Mouse (Mus musculus) liver, adult (tissue): ENCODE results near the gene Dcn.

Experiments used
- GATA4 ChIP-seq: IDR thresholded peaks from 2 replicates; pipeline ENCODE4 v1.6.1; 2014; ENCODE audit warnings: mild to moderate bottlenecking, low read length; ENCODE audit not compliant: insufficient replicate concordance

The Dcn gene

DNA sequence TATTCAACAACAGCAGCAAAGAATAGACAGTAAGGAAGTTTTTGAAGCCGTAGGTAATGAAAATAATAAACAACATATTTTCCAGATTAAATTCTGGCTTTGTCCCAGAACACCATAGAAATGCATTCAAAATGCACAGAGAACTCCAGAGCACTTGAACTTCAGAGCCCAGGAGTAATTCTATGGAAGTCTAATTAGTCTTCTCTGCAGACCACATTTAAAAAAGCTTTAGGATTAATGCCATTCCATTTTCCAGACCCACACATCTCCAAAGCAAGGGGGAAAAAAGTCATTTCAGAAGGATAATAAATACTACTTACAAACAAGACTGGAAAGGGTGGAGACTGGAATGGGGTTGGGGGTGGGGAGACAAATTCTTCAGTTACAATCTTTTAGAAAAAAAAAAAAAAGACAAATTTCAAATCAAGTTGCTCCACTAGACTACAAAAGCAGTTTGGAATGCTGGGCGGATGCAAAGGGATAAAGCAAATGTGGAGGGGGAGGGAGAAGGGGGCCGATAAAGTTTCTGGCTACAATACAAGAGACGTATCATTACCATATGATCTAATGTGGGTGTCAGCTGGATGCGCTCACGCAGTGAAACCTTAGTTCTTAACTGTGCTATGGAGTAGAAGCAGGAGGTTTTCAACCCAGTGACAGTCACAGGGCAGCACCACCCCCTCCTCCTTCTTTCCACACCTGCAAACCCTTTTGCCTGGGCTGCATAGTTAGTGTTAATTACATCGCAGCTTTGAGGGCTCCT, at the start of gene Dcn:
Dcn (plus strand) TSS at position 606 of the 763 bp plus-strand sequence.
- TF ChIP-seq GATA4 = 0 out of 2 replicates have a peak, but pooled peaks have one; percentile 5

DNA sequence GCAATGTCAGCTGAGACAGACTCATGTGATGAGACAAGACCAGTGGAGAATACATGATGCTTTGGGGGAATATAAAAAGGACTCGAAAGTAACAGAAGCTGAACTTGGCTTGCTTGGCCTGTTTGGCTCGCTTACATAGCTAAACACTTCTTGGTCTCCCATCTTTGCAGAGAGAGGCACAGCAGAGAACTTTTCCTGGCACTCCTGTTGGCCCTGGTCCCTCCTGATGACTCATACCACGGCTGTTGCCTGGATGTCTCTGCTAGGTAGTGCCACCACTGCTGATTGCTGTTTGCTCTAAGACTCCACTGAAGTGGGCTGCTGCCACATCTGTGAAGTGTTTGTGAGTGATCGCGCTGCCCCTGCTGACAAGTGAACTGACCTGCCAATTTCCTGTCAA, 42.7 kb upstream of the Dcn start:
- no peak for TF ChIP-seq GATA4

DNA sequence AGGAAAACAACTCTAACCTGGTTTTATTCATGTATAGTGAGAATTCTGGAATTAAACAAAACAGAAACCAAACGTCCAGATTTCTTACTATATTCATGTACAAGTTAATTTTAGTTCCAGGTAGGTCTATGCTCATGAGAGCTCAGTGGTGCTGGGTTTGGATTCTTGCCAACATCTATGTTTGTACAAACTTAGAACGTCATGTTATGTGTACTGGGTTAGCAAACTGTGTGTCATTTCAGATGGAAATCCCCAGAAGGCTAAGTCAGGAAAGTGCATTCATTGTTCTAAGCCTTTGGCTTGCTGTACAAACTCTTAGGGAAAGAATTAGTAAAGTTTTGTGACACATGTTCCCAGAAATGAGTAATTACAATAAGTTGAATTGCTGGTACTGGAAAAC, 37.1 kb upstream of the Dcn start:
- TF ChIP-seq GATA4 = no peak

DNA sequence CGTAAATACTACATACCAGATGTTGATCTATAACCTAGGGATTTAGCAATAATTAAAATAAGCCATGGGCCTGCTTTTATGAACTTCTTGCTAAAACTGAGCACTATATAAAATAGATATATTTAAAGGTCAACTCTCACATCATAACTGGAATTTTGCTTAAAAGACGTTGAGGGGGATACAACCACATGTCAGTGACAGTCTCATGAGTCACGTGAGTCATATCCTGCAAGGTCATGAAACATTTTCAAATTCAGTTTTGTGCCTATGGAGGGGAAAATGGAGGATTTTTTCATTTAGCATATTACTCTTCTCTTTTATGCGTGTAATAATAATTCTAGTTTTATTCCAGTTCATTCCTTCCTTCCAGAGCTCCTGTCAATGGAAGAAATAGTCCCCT, 32.9 kb upstream of the Dcn start:
- no peak for TF ChIP-seq GATA4

DNA sequence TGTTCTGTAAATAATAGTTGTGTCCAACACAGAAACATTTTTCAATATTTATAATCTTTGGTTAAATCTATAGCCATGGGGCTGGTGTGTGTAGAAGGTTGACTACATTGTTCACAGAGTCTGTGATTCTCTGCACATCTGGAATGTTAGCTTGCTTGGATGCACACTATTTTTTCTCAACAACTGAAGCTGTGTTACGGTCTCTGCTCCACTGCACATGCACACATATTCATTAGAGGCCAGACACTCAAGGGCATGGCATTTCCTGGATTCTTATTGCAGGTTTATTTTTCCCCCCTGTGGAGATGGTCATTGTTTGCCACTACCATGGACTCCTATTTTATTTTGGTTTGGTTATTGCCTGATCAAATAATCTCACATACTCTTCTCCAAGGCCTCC, 26.5 kb upstream of the Dcn start:
- no peak for TF ChIP-seq GATA4

DNA sequence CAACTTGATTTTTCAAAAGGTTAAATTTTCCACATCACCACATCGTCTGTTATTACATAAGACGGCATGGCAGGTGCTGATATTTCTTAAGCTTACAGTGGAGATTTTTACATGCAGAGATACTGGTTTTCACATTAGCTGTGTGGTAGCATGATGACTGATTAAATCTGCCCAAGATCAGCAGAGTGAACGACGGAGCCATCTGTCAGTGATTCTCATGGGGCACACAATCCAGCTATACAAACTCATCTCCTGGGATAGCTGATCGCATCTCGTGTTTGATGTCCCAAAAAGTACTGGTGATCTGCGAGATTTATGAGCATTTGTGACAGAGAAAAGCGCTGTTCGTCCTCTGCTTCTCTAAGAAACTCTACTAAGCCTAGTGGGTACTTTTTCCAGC, 25.9 kb upstream of the Dcn start:
- no peak for TF ChIP-seq GATA4

DNA sequence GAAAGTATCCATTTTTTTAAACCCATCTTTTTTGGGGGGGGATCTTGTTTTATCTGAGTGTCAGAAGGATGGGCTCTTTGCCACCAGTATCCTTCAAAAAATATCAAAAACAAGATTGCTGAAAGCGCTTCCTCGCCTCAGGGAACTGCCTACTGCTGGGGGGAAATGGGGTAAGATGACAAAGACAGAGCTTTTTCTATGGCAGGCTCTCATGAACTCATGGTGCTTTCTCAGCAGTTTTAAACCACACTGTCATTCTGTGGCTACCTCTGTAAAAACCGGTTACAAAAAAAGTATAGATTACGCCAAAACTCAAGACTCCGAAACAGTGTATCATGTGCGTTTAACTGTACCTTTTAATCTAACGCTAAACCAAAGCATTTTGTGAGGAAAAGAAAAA, 22.4 kb upstream of the Dcn start:
- no peak for TF ChIP-seq GATA4

DNA sequence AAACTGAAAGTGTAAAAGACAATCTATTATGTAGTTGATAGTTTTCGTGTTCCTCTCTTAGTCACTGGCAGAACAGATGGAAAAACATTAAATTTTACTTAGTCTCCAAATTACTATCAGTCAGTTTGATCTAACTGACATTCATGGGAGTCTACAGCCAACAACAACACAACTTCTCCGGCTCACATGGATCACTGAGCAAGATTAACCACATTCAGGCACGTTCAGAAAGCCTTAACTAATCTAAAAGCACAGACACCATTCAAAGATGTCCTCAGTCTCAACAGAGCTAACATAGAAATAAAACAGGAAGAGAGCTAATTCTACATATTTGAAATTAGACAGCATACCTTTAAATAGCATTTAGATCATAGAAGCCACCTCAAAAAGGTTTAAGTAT, 12.6 kb upstream of the Dcn start:
- TF ChIP-seq GATA4 = no peak

DNA sequence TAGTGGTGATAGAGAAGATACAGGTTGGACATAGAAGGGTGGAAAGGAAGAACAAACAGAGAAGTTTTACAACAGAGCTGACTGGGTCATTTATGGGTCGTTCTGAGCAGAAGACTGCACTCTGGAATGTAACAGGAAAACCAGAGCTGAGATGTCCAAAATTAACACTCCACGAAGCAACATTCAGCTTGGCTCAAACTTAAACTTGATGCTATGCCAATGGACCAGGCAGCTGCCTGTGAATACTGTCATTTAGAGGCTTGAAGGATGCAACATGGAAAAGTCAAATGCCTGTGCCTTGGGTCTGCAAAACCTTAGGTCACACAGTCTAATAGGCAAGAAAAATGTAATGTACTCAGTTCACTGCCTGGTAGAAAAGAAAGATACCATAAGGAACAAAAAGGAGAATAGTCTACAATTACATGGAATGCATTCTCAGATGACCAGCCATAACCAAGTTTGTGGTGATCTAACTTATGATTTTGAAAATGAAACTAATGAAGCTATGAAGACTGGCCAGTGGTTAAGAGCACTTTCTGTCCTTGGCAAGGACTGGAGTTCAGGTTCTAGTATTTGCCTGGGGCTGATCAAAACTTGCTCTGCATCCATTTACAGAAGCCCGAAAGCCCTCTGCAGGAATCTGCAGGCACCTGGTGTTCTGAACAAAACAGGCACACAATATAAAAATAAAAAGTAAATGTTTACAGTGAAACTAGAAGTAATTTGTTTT, 9.8 kb upstream of the Dcn start:
- TF ChIP-seq GATA4 = no peak

GRCm38 (mm10) chr10:97475460-97475859, 3.9 kb upstream of the Dcn start:
- no peak for TF ChIP-seq GATA4

DNA sequence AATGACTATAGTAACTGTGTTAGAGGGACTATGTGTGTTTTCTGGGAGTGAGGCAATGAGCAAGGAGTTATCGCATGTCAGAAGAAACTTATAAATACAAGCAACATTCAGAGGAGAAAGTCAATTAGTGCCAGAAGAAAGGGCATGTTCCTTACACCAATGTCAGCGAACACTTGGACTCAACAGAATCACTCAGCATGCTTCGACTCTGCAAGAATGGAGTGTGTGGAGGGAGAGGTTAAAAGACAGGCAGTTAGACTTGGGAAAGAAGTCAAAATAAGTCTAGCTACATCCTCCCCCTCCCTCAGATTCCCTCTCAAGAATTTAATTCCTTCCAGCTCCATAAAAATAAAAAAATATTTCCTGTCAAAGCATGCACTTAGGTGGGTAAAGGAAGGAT, 1.1 kb upstream of the Dcn start:
- TF ChIP-seq GATA4 = no peak

DNA sequence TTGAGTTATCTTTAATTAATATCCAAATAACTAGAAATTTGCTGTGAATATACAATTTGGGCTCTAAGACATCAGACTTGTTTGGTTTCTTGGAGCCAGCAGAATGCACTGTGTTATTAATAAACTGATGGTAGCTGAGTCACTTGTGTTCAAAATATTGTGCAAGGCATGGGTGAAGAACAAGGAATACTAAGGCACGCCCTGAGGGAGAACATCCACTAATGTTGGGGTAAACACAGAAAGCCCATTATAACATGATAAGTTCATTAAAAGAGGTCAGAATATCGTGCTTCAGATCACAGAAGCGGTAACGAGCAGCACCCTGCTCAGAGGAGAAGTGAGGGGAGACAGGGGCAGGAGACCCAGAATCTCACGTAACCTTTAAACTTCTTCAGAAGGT, 2.7 kb downstream of the Dcn start:
- no peak for TF ChIP-seq GATA4

GRCm38 (mm10) chr10:97484049-97484448, 4.6 kb downstream of the Dcn start:
- no peak for TF ChIP-seq GATA4

- 0 out of 2 replicates have a peak, but pooled peaks have one; percentile 34 for TF ChIP-seq GATA4
These were observed 5.7 kb downstream of the Dcn start for GRCm38 (mm10) chr10:97485151-97485550.

- no peak for TF ChIP-seq GATA4
These were observed 6.7 kb downstream of the Dcn start for GRCm38 (mm10) chr10:97486085-97486484.

GRCm38 (mm10) chr10:97487269-97487989, 8.0 kb downstream of the Dcn start:
- 0 out of 2 replicates have a peak, but pooled peaks have one; percentile 12 for TF ChIP-seq GATA4
